Mouse (Mus musculus) midbrain, embryonic 16.5 days (tissue): ENCODE measurements around the gene Creb3l2. TPM values are rescaled to one million over a fixed set of nuclear protein-coding genes. Genes with fewer than 3 reads are reported as not detected.

Experiments used
- ATAC-seq: fragments of 200-750 bp; cut with Nextera tagmentation; 2 replicates; pipeline ENCODE4 v1.8.0; 2017; ENCODE audit warnings: moderate TSS enrichment
- H3K27ac ChIP-seq: fragments of 300-500 bp; sonication (generic); 2 replicates; pipeline ENCODE4 v1.5.1; 2014; ENCODE audit warnings: mild to moderate bottlenecking, low read length, mixed read lengths
- H3K27me3 ChIP-seq: fragments of 300-500 bp; sonication (generic); 2 replicates; pipeline ENCODE4 v1.6.1; 2014; ENCODE audit warnings: low read depth, low read length, mixed read lengths; ENCODE audit not compliant: control insufficient read depth, insufficient read depth
- H3K36me3 ChIP-seq: fragments of 300-500 bp; sonication (generic); 2 replicates; pipeline ENCODE4 v1.6.1; 2014; ENCODE audit warnings: mild to moderate bottlenecking, low read length, moderate library complexity, mixed read lengths; ENCODE audit not compliant: control insufficient read depth, insufficient read depth
- H3K4me1 ChIP-seq: fragments of 300-500 bp; sonication (generic); 2 replicates; pipeline ENCODE4 v1.6.1; 2014; ENCODE audit warnings: mild to moderate bottlenecking, low read length, mixed read lengths; ENCODE audit not compliant: control insufficient read depth, insufficient read depth
- H3K4me2 ChIP-seq: fragments of 300-500 bp; sonication (generic); 2 replicates; pipeline ENCODE4 v1.6.1; 2014; ENCODE audit warnings: mild to moderate bottlenecking, low read length, mixed read lengths
- H3K4me3 ChIP-seq: fragments of 300-500 bp; sonication (generic); 2 replicates; pipeline ENCODE4 v1.5.1; 2014; ENCODE audit warnings: low read depth, mild to moderate bottlenecking, low read length, moderate library complexity, mixed read lengths
- H3K9ac ChIP-seq: fragments of 300-500 bp; sonication (generic); 2 replicates; pipeline ENCODE4 v1.6.1; 2014; ENCODE audit warnings: low read depth, low read length, mixed read lengths
- H3K9me3 ChIP-seq: fragments of 300-500 bp; sonication (generic); replicated peaks from 2 replicates; pipeline ENCODE4 v1.6.1; 2014; ENCODE audit warnings: mild to moderate bottlenecking, low read length, mixed read lengths; ENCODE audit not compliant: control insufficient read depth, poor library complexity, severe bottlenecking
- WGBS: fragments of 180-500 bp; shearing (Covaris S2); extraction: QIAGEN DNeasy Blood & Tissue Kit; methylation state at CpG from one replicate; pipeline ENCODE4 v1.1.7; 2014; 5-methylcytosine and 5-hydroxymethylcytosine counted together
- polyA plus RNA-seq: library from polyadenylated mRNA; unstranded; fragments of >200 nt; fragmentation: Nextera tagmentation; extraction: Ambion mirVana; gene quantifications from 2 replicates; pipeline ENCODE4 v1.2.1, GENCODE M21; 2015

The Creb3l2 gene
- polyA plus RNA-seq, 1 experiment from 2014 or later, result 2.3 TPM

GRCm38 (mm10) chr6:37364361-37364760, 77.6 kb downstream of the Creb3l2 start:
- H3K4me3 ChIP-seq, result no peak overlapping the region
- H3K4me1 ChIP-seq, result peaks cover 8% of the 10 kb centered on the region; the same call in 1 of the 2 replicates
- no peak overlapping the region for H3K4me2 ChIP-seq
- 94% methylated on average over 8 of the region's 8 CpGs for WGBS
- no peaks in the 10 kb centered on the region for H3K27me3 ChIP-seq
- H3K36me3 ChIP-seq, result no peaks in the 10 kb centered on the region
- ATAC-seq, result no peak
- no peaks in the 10 kb centered on the region for H3K9me3 ChIP-seq
- no peak overlapping the region for H3K9ac ChIP-seq
- no peak overlapping the region for H3K27ac ChIP-seq

GRCm38 (mm10) chr6:37360813-37361385, 81.0 kb downstream of the Creb3l2 start:
- Histone ChIP-seq H3K9ac (no peak overlapping the region), H3K27me3 (no peaks in the 10 kb centered on the region), H3K4me2 (no peak overlapping the region), H3K4me1 (peaks cover 8% of the 10 kb centered on the region; the same call in 1 of the 2 replicates), H3K36me3 (no peaks in the 10 kb centered on the region), H3K27ac (0 out of 2 replicates have a peak overlapping the region, but pooled peaks have one; percentile 30), H3K4me3 (no peak overlapping the region), H3K9me3 (no peaks in the 10 kb centered on the region)
- 12% methylated on average over 11 of the region's 11 CpGs for WGBS
- peak; percentile 50; the same call in 1 of the 2 replicates for ATAC-seq

GRCm38 (mm10) chr6:37354449-37355179, 87.3 kb downstream of the Creb3l2 start:
- H3K4me1 ChIP-seq, result peaks cover 2% of the 10 kb centered on the region; the same call in 1 of the 2 replicates
- no peaks in the 10 kb centered on the region for H3K27me3 ChIP-seq
- no peaks in the 10 kb centered on the region for H3K36me3 ChIP-seq
- H3K4me3 ChIP-seq, result no peak overlapping the region
- H3K27ac ChIP-seq, result no peak overlapping the region
- ATAC-seq, result peak; percentile 30; the same call in 1 of the 2 replicates
- no peaks in the 10 kb centered on the region for H3K9me3 ChIP-seq
- 32% methylated on average over 17 of the region's 17 CpGs for WGBS
- H3K9ac ChIP-seq, result no peak overlapping the region
- H3K4me2 ChIP-seq, result peak overlapping the region; percentile 39

GRCm38 (mm10) chr6:37353616-37354015, 88.3 kb downstream of the Creb3l2 start:
- Histone ChIP-seq H3K9ac (no peak overlapping the region), H3K4me2 (no peak overlapping the region), H3K9me3 (no peaks in the 10 kb centered on the region), H3K27me3 (no peaks in the 10 kb centered on the region), H3K4me1 (peaks cover 2% of the 10 kb centered on the region; the same call in 1 of the 2 replicates), H3K36me3 (no peaks in the 10 kb centered on the region), H3K4me3 (no peak overlapping the region), H3K27ac (no peak overlapping the region)
- ATAC-seq, result no peak
- 87% methylated on average over 9 of the region's 9 CpGs for WGBS

GRCm38 (mm10) chr6:37351731-37352380, 90.1 kb downstream of the Creb3l2 start:
- no peak overlapping the region for H3K4me2 ChIP-seq
- H3K27ac ChIP-seq, result no peak overlapping the region
- no peak overlapping the region for H3K4me3 ChIP-seq
- H3K9ac ChIP-seq, result no peak overlapping the region
- H3K4me1 ChIP-seq, result peaks cover 2% of the 10 kb centered on the region; the same call in 1 of the 2 replicates
- H3K27me3 ChIP-seq, result no peaks in the 10 kb centered on the region
- WGBS, result 23% methylated on average over 10 of the region's 10 CpGs
- no peaks in the 10 kb centered on the region for H3K36me3 ChIP-seq
- H3K9me3 ChIP-seq, result no peaks in the 10 kb centered on the region
- ATAC-seq, result peak; percentile 82

GRCm38 (mm10) chr6:37350315-37350714, 91.6 kb downstream of the Creb3l2 start:
- no peaks in the 10 kb centered on the region for H3K36me3 ChIP-seq
- H3K4me2 ChIP-seq, result no peak overlapping the region
- WGBS, result 93% methylated on average over 8 of the region's 8 CpGs
- ATAC-seq, result no peak
- H3K9ac ChIP-seq, result no peak overlapping the region
- no peak overlapping the region for H3K27ac ChIP-seq
- no peaks in the 10 kb centered on the region for H3K9me3 ChIP-seq
- H3K4me1 ChIP-seq, result peaks cover 2% of the 10 kb centered on the region; the same call in 1 of the 2 replicates
- no peaks in the 10 kb centered on the region for H3K27me3 ChIP-seq
- H3K4me3 ChIP-seq, result no peak overlapping the region

GRCm38 (mm10) chr6:37347606-37348005, 94.3 kb downstream of the Creb3l2 start:
- H3K36me3 ChIP-seq, result no peaks in the 10 kb centered on the region
- no peak for ATAC-seq
- H3K9me3 ChIP-seq, result no peaks in the 10 kb centered on the region
- no peaks in the 10 kb centered on the region for H3K4me1 ChIP-seq
- no peaks in the 10 kb centered on the region for H3K27me3 ChIP-seq
- H3K4me2 ChIP-seq, result no peak overlapping the region
- WGBS, result 85% methylated on average over 5 of the region's 5 CpGs
- H3K9ac ChIP-seq, result no peak overlapping the region
- no peak overlapping the region for H3K27ac ChIP-seq
- H3K4me3 ChIP-seq, result no peak overlapping the region

- H3K27me3 ChIP-seq, result no peaks in the 10 kb centered on the region
- H3K4me3 ChIP-seq, result no peak overlapping the region
- no peaks in the 10 kb centered on the region for H3K9me3 ChIP-seq
- no peak overlapping the region for H3K9ac ChIP-seq
- WGBS, result 87% methylated on average over 5 of the region's 5 CpGs
- no peak for ATAC-seq
- no peaks in the 10 kb centered on the region for H3K36me3 ChIP-seq
- H3K4me2 ChIP-seq, result no peak overlapping the region
- no peak overlapping the region for H3K27ac ChIP-seq
- H3K4me1 ChIP-seq, result peaks cover 8% of the 10 kb centered on the region
These were observed 103.9 kb downstream of the Creb3l2 start for GRCm38 (mm10) chr6:37338055-37338454.

- Histone ChIP-seq H3K9ac (no peak overlapping the region; the same call in 1 of the 2 replicates), H3K4me3 (no peak overlapping the region), H3K27me3 (no peaks in the 10 kb centered on the region), H3K9me3 (no peaks in the 10 kb centered on the region), H3K27ac (peak overlapping the region; percentile 15; the same call in 1 of the 2 replicates), H3K36me3 (no peaks in the 10 kb centered on the region), H3K4me1 (peaks cover 8% of the 10 kb centered on the region), H3K4me2 (no peak overlapping the region)
- WGBS, result 6% methylated on average over 5 of the region's 5 CpGs
- ATAC-seq, result peak; percentile 68
These were observed 105.1 kb downstream of the Creb3l2 start for GRCm38 (mm10) chr6:37336831-37337260.
